Mouse (Mus musculus) MEL (cell line): ENCODE results near the gene Snx18. TPM values are rescaled to one million over a fixed set of nuclear protein-coding genes. Genes with fewer than 3 reads are reported as not detected.

Source experiments
- DNase-seq: peaks from one replicate; pipeline ENCODE4 v3.0.0; 2011; ENCODE audit warnings: low read depth, low spot score
- H3K27ac ChIP-seq: 2 replicates; pipeline ENCODE4 v1.5.1; 2012; ENCODE audit warnings: low read depth, mild to moderate bottlenecking, control low read depth, low read length, moderate library complexity; ENCODE audit not compliant: control insufficient read depth
- H3K27me3 ChIP-seq, 2 experiments: fragments of 150-350 bp in 1 of 2; sonication (generic) in 1 of 2; 2 replicates each; pipeline ENCODE4 v1.6.1; 2012; ENCODE audit warnings: low read length in 2 of 2, mild to moderate bottlenecking in 2 of 2, improper control_type of control experiment in 1 of 2, moderate library complexity in 1 of 2; ENCODE audit not compliant: insufficient read depth in 2 of 2, control insufficient read depth in 1 of 2
- H3K36me3 ChIP-seq, 2 experiments: 2 replicates each; pipeline ENCODE4 v1.6.1; 2012 to 2014; ENCODE audit warnings: low read length in 2 of 2, improper control_type of control experiment in 1 of 2, inconsistent platforms in 1 of 2, mild to moderate bottlenecking in 1 of 2; ENCODE audit not compliant: insufficient read depth in 2 of 2, control insufficient read depth in 1 of 2
- H3K4me1 ChIP-seq, 2 experiments: fragments of 150-350 bp in 1 of 2; sonication (generic) in 1 of 2; 2 replicates each; pipeline ENCODE4 v1.6.1; 2012; ENCODE audit warnings: low read length in 2 of 2, improper control_type of control experiment in 1 of 2, mild to moderate bottlenecking in 1 of 2; ENCODE audit not compliant: insufficient read depth in 2 of 2, control insufficient read depth in 1 of 2
- H3K4me3 ChIP-seq, 2 experiments: fragments of 150-350 bp in 1 of 2; sonication (generic) in 1 of 2; 2 replicates each; pipeline ENCODE4 v1.5.1; 2012; ENCODE audit warnings: low read depth in 2 of 2, low read length in 2 of 2, mild to moderate bottlenecking in 2 of 2, moderate library complexity in 2 of 2, control low read depth in 1 of 2, improper control_type of control experiment in 1 of 2; ENCODE audit not compliant: control insufficient read depth in 1 of 2, insufficient read depth in 1 of 2
- H3K79me2 ChIP-seq: 2 replicates; pipeline ENCODE4 v1.6.1; 2012; ENCODE audit warnings: mild to moderate bottlenecking, low read length, moderate library complexity; ENCODE audit not compliant: control insufficient read depth, poor library complexity, insufficient read depth
- H3K9ac ChIP-seq: 2 replicates; pipeline ENCODE4 v1.6.1; 2012; ENCODE audit warnings: low read depth, mild to moderate bottlenecking, control low read depth, low read length, moderate library complexity; ENCODE audit not compliant: control insufficient read depth, poor library complexity, severe bottlenecking
- H3K9me3 ChIP-seq: fragments of 150-350 bp; sonication (generic); replicated peaks from 2 replicates; pipeline ENCODE4 v1.6.1; 2012; ENCODE audit warnings: mild to moderate bottlenecking, low read length, improper control_type of control experiment, moderate library complexity; ENCODE audit not compliant: insufficient read depth
- CHD1 ChIP-seq: IDR thresholded peaks from 2 replicates; pipeline ENCODE4 v1.6.1; 2012; ENCODE audit warnings: low read depth, mild to moderate bottlenecking, inconsistent platforms, low read length, improper control_type of control experiment
- E2F4 ChIP-seq: IDR thresholded peaks from 2 replicates; pipeline ENCODE4 v1.6.1; 2011; ENCODE audit warnings: low read depth, low read length, improper control_type of control experiment, borderline replicate concordance
- ELF1 ChIP-seq: IDR thresholded peaks from 2 replicates; pipeline ENCODE4 v1.6.1; 2014; ENCODE audit warnings: low read depth, mild to moderate bottlenecking, inconsistent platforms, low read length, improper control_type of control experiment, moderate library complexity
- ETS1 ChIP-seq: IDR thresholded peaks from 2 replicates; pipeline ENCODE4 v1.6.1; 2012; ENCODE audit warnings: low read depth, mild to moderate bottlenecking, inconsistent platforms, low read length, improper control_type of control experiment, moderate library complexity
- JUND ChIP-seq: IDR thresholded peaks from 2 replicates; pipeline ENCODE4 v1.6.1; 2011; ENCODE audit warnings: low read depth, mild to moderate bottlenecking, improper control_type of control experiment, low read length
- MAFK ChIP-seq: IDR thresholded peaks from 2 replicates; pipeline ENCODE4 v1.6.1; 2011; ENCODE audit warnings: low read depth, mild to moderate bottlenecking, low read length, improper control_type of control experiment, borderline replicate concordance
- MEF2A ChIP-seq: IDR thresholded peaks from 2 replicates; pipeline ENCODE4 v1.6.1; 2014; ENCODE audit warnings: low read depth, mild to moderate bottlenecking, inconsistent platforms, low read length, improper control_type of control experiment; ENCODE audit not compliant: poor library complexity, insufficient replicate concordance, severe bottlenecking; ENCODE audit errors: extremely low read depth
- MYC ChIP-seq: IDR thresholded peaks from 2 replicates; pipeline ENCODE4 v1.6.1; 2011; ENCODE audit warnings: low read depth, mild to moderate bottlenecking, low read length, improper control_type of control experiment, moderate library complexity
- NELFE ChIP-seq: IDR thresholded peaks from 2 replicates; pipeline ENCODE4 v1.6.1; 2011; ENCODE audit warnings: low read depth, low read length, improper control_type of control experiment
- NRF1 ChIP-seq: IDR thresholded peaks from 2 replicates; pipeline ENCODE4 v1.6.1; 2014; ENCODE audit warnings: low read depth, mild to moderate bottlenecking, inconsistent platforms, low read length, improper control_type of control experiment, moderate library complexity; ENCODE audit not compliant: poor library complexity, insufficient read depth, severe bottlenecking
- POLR2A ChIP-seq, 2 experiments: IDR thresholded peaks; 2 replicates each; pipeline ENCODE4 v1.6.1; 2011 to 2012; ENCODE audit warnings: low read length in 2 of 2, mild to moderate bottlenecking in 2 of 2, control low read depth in 1 of 2, improper control_type of control experiment in 1 of 2, low read depth in 1 of 2, moderate library complexity in 1 of 2; ENCODE audit not compliant: control insufficient read depth in 1 of 2, insufficient read depth in 1 of 2, poor library complexity in 1 of 2
- POLR2AphosphoS5 ChIP-seq: IDR thresholded peaks from 2 replicates; pipeline ENCODE4 v1.6.1; 2012; ENCODE audit warnings: low read depth, borderline replicate concordance, mild to moderate bottlenecking, inconsistent platforms, low read length, moderate library complexity, mixed read lengths
- SMC3 ChIP-seq: IDR thresholded peaks from 2 replicates; pipeline ENCODE4 v1.6.1; 2011; ENCODE audit warnings: low read depth, low read length, improper control_type of control experiment
- TAL1 ChIP-seq: IDR thresholded peaks from 2 replicates; pipeline ENCODE4 v1.6.1; 2012; ENCODE audit warnings: mild to moderate bottlenecking, inconsistent platforms, low read length, moderate library complexity, mixed read lengths
- TCF12 ChIP-seq: IDR thresholded peaks from 2 replicates; pipeline ENCODE4 v1.6.1; 2014; ENCODE audit warnings: low read depth, mild to moderate bottlenecking, inconsistent platforms, low read length, improper control_type of control experiment, moderate library complexity
- USF2 ChIP-seq, 2 experiments: IDR thresholded peaks; 2 replicates each; pipeline ENCODE4 v1.6.1; 2011 to 2012; ENCODE audit warnings: improper control_type of control experiment in 2 of 2, low read length in 2 of 2, borderline replicate concordance in 1 of 2, inconsistent platforms in 1 of 2, low read depth in 1 of 2, mild to moderate bottlenecking in 1 of 2; ENCODE audit not compliant: insufficient read depth in 1 of 2
- ZC3H11A ChIP-seq: IDR thresholded peaks from 2 replicates; pipeline ENCODE4 v1.6.1; 2012; ENCODE audit warnings: low read depth, mild to moderate bottlenecking, inconsistent platforms, low read length, improper control_type of control experiment
- ZMIZ1 ChIP-seq: IDR thresholded peaks from 2 replicates; pipeline ENCODE4 v1.6.1; 2012; ENCODE audit warnings: low read depth, mild to moderate bottlenecking, inconsistent platforms, low read length, improper control_type of control experiment, moderate library complexity
- ZNF384 ChIP-seq: IDR thresholded peaks from 2 replicates; pipeline ENCODE4 v1.6.1; 2012; ENCODE audit warnings: low read depth, mild to moderate bottlenecking, inconsistent platforms, low read length, improper control_type of control experiment
- polyA plus RNA-seq, 2 experiments: library from polyadenylated mRNA; stranded (reverse) in 1 of 2; unstranded in 1 of 2; fragments of >175 nt in 1 of 2; fragments of >200 nt in 1 of 2; gene quantifications; 2 replicates each; pipeline versions ENCODE4 v1.2.1 to v1.2.4; 2012; ENCODE audit warnings: low replicate concordance in 2 of 2, low read depth in 1 of 2; ENCODE audit not compliant: insufficient read length in 2 of 2, insufficient read depth in 1 of 2, missing spikeins in 1 of 2
- total RNA-seq: library from RNA; depleted of rRNA; stranded (reverse); fragments of 300-350 nt; gene quantifications from 2 replicates; pipeline ENCODE4 v1.2.3, GENCODE M21; 2012

The Snx18 gene
- total and polyA plus RNA-seq, 3 experiments, result 7.7 to 8.7 TPM; not detected in 1

GRCm38 (mm10) chr13:113613882-113614281 lies 4.5 kb downstream of the Snx18 start:
- no peak for TF ChIP-seq ELF1
- no peak for TF ChIP-seq MAFK
- TF ChIP-seq ZMIZ1, result no peak
- no peak for TF ChIP-seq ZC3H11A
- TF ChIP-seq NRF1, result no peak
- no peak for TF ChIP-seq MEF2A
- H3K27ac ChIP-seq, result no peak overlapping the region
- no peak overlapping the region for H3K9ac ChIP-seq
- no peak for DNase-seq
- no peaks in the 10 kb centered on the region for H3K9me3 ChIP-seq
- no peaks in the 10 kb centered on the region for H3K27me3 ChIP-seq
- peaks cover 60% of the 10 kb centered on the region for H3K79me2 ChIP-seq
- no peak overlapping the region for H3K4me3 ChIP-seq
- H3K4me1 ChIP-seq, result peaks cover 0 to 11% of the 10 kb centered on the region in 2 experiments; a peak in 2 of 4 replicates
- no peaks in the 10 kb centered on the region; a peak in 1 of 4 replicates for H3K36me3 ChIP-seq

- peaks cover 61% of the 10 kb centered on the region for H3K79me2 ChIP-seq
These were observed 5.0 kb downstream of the Snx18 start for GRCm38 (mm10) chr13:113613341-113613740.

GRCm38 (mm10) chr13:113612141-113612950 lies 6.0 kb downstream of the Snx18 start:
- Histone ChIP-seq H3K79me2 (peaks cover 53% of the 10 kb centered on the region), H3K36me3 (no peaks in the 10 kb centered on the region; a peak in 1 of 4 replicates), H3K27me3 (no peaks in the 10 kb centered on the region), H3K9me3 (no peaks in the 10 kb centered on the region), H3K4me1 (peaks cover 0 to 8% of the 10 kb centered on the region in 2 experiments; a peak in 1 of 4 replicates), H3K4me3 (no peak overlapping the region), H3K27ac (no peak overlapping the region), H3K9ac (no peak overlapping the region)
- TF ChIP-seq NRF1, result no peak
- TF ChIP-seq USF2 (IDR thresholded peaks at IDR 0.05; ENCODE audit: borderline replicate concordance in 1 of 2, insufficient read depth in 1 of 2, low read depth in 1 of 2, low read length in 2 of 2), result no peak
- no peak for TF ChIP-seq POLR2A (IDR thresholded peaks at IDR 0.05; ENCODE audit: control insufficient read depth in 1 of 2, insufficient read depth in 1 of 2, low read depth in 1 of 2, low read length in 2 of 2, poor library complexity in 1 of 2)
- no peak for TF ChIP-seq E2F4
- no peak for TF ChIP-seq JUND
- TF ChIP-seq ELF1, result no peak
- TF ChIP-seq POLR2AphosphoS5, result no peak
- TF ChIP-seq TAL1, result no peak
- TF ChIP-seq ZNF384, result no peak
- TF ChIP-seq NELFE, result no peak
- TF ChIP-seq CHD1, result no peak
- no peak for TF ChIP-seq ETS1
- TF ChIP-seq ZMIZ1, result no peak
- no peak for TF ChIP-seq SMC3
- TF ChIP-seq MEF2A, result no peak
- DNase-seq, result no peak

More at GRCm38 (mm10) chr13:113613341-113613740, 5.0 kb downstream of the Snx18 start:
- H3K9me3 ChIP-seq, result no peaks in the 10 kb centered on the region
- no peak overlapping the region for H3K27ac ChIP-seq
- no peak overlapping the region for H3K4me3 ChIP-seq
- TF ChIP-seq MYC (no peak), JUND (no peak), TCF12 (no peak)
- H3K9ac ChIP-seq, result no peak overlapping the region
- H3K27me3 ChIP-seq, result no peaks in the 10 kb centered on the region
- no peaks in the 10 kb centered on the region; a peak in 1 of 4 replicates for H3K36me3 ChIP-seq
- no peak for DNase-seq
- peaks cover 0 to 10% of the 10 kb centered on the region in 2 experiments; a peak in 1 of 4 replicates for H3K4me1 ChIP-seq
